Mouse (Mus musculus) monocyte, adult 2 months (primary cell): ENCODE measurements around the gene Slx4ip.

Source experiments
- DNase-seq, 2 experiments: peaks; one replicate each; pipeline ENCODE4 v3.0.0; 2022; ENCODE audit warnings: low spot score in 2 of 2, low read depth in 1 of 2

Gene Slx4ip

DNA sequence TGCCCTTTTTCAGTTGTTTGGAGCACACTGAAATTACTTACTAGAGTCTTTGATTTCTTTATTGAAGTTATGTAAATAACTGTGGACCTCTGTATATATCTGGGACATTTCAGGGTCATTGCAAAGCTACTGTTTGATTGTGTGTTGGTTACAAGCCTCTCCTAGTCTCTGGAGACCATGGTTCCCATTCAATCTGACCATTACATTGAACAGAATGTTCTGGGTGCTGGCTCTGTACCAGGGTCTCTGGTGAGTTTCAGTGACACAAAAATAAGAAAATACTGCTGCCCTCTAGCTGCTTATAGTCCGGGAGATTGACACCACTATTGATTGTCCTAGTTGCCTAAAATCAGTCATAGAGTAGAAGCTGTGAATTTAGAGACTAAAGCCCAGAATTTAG lies 158.9 kb downstream of the Slx4ip start:
- no peak for DNase-seq

DNA sequence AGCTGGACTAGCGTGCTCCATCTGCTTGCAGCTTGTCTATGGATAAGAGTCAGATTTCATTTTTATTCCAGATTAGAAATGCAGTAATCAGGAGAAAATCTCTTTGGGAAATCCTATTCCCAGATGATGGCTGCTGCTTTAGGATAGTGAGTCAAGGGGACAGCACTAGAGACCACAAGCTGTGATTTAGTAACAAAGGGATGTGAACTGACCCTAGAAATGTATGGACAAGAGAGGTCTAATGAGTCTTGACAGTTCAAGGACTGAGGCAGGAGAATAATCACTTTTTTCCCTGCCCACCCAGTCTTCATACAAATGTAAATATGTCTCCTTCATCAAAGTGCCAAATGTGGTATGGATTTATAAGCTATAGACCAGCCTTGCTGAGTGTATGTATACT lies 172.8 kb downstream of the Slx4ip start:
- no peak for DNase-seq

DNA sequence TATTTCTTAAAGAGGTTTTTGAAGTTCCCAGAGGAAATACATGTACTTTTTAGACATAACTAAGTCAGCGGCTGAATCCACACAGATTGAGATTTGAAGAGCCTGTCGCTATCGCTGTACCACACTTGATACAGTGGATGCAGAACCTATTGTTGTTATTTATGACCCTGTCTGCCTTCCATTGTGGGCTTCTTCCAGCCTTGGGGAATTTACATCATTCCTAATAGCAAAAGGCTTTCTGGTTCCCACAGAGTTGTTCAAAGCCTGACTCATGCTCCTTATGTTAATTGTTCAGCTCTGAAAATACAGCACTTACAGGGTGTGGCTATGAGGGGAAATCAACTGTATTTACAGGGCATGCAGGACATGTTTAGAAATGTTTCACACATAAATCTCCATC lies 173.5 kb downstream of the Slx4ip start:
- no peak for DNase-seq

DNA sequence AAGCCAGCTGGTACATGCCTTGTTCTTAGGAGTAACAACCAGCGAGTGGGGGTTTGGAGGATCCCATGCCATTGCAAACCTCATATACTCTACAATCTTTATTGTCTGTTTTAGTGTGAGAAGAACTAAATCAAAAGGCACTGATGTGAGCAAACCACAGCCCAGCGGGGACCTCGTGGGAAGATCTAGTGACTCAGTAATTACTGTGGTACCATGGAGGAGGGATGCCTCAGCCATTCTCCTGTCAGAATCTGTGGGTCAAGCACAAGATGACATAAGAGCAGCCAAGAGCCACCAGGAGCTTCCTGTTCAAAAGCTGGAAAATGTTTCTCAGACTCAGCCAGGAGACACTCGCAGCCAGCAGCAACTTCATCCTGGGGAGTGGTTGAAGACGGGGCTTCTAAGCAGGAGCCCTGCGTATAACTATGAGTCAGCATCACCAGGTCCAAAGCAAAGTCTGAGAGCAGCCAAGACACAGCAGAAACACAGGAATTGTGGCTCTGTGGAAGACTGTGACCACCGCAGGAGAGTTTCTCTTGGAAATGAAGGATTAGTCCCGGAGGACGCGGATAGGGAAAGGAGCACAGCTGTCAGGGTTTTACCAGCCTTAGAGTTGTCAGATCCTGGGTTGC lies 176.6 kb downstream of the Slx4ip start:
- no peak for DNase-seq

DNA sequence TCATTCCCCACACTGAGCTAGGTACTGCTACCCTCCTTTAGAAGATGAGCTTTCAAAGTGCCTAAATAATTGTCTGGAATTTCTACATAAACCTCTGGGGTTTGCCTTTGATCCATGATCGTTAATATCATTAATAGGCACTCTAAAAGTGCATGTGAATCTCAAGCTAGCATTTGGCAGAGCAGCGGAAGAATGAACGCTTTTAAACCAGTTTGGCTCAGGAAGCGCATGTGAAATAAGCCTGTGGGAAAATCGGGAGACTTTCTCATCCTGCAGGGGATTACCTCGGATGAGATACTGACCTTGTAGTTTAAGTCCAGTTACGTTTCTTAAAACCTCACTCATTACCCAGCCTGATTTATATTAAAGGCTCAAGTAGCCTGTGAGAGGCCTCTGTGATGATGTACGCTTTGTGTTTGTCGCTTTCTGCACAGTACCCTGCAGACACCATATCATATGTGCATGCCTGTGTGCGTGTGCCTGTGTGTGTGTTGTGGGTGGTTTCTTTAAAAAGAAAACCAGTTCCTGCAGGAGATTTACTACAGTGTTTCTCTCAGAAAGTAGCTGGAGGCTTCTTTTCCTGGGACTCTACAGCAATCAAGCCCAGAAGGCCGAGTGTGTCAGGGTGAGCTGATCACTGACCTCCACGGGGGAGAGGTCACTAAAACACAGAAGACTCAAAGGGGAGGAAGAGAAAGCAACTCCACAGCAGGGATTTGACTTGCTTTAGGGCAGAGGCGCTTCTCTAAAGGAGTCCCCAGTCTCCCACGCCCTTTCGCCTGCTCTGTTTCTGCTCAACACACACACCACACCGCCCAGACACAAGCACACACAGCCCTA lies 182.7 kb downstream of the Slx4ip start:
- no peak for DNase-seq

DNA sequence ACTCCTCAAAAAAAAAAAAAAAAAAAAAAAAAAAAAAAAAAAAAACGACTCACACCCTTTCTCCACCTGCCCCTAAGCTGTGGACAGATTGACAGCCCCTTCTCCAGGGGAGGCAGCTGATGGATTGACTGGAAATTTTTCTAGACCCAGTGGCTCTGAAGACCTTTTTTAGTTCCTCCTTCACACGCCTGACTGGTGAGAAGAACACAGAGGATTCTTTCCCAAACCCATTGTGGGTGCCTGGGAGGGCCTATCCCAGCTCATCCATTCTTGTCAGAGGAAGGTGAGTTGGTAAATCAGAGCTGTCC lies 183.2 kb downstream of the Slx4ip start:
- DNase-seq: no peak

DNA sequence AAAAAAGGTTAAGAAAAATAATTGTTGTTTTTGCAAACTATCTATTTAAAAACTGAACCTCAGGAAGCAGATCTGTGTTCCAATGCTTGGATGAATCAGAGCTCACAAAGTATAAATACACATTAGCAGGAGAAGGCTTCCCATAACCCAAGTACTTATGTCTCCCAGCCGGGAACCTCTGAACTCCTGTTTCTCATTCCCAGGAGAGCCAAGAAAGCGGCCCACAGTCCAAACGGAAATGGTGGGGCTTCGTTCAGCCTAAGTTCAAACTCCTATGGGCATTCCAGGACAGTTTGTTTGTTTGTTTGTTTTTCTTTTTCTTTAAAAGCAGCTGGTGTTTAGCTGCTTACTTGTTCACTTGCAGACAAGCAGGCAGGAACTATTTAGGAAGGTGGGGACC lies 187.8 kb downstream of the Slx4ip start:
- DNase-seq: no peak

DNA sequence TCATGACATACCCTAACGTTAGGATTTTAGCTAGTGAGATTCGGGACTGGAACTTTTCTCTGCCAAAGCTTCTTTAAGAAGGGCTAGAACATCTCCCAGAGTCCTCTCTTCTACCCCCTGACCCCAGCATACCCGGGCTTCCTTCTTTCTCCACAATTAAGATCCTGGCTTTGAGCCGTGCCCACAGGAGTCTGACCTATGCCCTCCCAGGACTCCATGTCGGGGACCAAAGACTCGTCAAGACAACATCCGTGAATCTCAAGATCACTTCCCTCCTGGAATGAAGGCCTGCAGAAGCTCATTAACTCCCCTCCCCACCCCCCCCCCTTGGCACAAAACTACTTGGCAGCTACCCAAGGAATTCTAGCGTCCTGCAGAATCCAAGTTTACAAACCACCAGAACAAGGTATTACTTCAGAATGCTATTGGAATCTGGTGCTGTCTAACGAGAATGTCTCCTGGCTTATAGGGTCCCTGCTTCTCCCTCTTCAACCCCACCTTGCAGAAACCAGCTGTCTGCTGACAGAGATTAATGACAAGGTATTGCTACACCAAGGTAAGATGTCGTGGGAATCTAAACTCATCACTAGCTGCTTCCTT lies 188.8 kb downstream of the Slx4ip start:
- no peak for DNase-seq

DNA sequence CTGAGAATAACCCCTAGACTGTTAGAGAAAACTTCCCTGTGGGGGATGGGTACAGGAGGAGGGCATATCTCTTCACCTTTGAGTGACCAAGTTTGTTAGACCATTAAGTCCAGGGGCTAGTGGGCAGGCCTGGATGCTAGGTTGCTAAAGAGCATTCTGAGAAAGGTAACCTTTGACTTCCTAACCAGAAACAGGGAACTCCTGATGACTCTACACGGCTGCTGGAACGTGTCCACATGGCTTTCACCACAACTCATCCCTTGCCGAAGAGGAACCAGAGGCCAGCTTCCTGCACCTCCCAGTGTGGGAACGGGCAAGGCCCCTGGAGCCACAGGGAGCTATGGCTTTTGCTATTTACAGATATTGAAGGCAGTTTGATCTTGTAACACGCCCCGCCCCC lies 189.4 kb downstream of the Slx4ip start:
- no peak for DNase-seq

DNA sequence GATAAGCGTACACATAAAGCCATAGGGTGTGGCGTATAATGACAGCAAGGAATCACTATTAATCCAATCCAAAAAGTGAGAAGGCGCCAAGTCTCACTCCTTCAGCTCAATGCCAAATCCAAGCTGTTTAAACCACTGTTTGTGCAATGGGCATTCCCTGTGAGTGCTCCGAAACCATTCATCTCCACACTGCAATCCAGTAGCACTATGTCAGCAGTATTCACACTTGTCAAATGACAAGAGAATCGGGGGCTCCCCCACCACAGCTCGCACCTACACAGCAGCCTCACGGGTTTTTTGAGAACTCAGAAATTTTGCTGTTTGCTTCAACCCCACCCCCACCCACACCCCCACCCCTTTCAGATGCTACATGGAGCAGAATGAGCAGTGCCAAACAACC lies 190.0 kb downstream of the Slx4ip start:
- DNase-seq: no peak

DNA sequence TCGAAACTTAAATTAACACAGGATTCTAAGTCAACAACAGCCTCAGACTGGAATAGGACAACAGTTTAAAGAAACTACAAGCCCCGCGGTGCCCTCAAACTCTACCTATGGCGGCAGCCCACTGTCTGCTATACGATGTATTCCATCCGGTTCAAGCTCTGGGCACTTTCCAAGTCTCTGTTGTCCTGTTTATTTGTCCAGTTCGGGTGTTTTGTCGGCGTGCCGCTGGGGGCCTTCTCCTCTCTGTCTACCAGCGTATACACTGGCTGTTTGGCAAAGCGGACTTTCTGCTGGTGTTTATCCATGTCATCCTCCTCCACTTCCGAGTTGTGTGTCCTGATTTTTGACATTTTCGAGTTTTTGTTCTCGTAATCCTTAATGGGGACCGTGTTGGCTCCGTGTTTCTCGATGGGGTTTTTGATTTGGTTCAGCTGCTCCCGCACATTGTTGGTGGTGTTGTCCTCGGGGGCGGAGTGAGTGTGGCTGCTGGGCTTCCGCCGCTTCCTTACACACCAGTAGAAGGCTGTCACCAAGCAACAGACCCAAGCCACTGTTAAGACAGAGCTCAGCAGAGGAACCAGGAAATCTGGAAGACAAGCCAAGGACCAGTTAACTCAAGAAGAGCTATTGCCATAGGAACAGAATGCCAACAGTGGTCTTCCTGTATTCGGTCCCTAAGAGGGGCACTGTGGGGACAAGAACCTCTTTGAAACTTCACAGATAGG lies 192.0 kb downstream of the Slx4ip start:
- no peak for DNase-seq

DNA sequence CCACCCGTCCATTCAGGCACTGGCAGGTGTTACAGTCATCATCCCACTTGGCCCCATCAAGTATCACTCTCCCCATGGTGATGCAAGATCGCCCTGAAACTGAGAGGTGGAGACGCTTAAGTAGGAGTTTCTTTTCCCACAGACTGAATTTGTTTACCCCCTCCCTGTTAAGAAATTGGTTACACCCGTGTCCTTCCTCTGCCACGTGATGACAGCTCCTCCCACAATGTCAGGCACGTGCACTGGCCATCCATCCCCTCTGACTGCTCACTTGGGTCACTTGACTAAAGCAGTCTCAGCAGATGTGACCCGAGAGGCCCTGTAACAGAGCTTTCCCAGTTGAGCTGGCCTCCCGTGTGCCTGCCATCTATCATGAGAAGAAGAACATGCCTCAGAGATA lies 194.2 kb downstream of the Slx4ip start:
- DNase-seq: no peak

DNA sequence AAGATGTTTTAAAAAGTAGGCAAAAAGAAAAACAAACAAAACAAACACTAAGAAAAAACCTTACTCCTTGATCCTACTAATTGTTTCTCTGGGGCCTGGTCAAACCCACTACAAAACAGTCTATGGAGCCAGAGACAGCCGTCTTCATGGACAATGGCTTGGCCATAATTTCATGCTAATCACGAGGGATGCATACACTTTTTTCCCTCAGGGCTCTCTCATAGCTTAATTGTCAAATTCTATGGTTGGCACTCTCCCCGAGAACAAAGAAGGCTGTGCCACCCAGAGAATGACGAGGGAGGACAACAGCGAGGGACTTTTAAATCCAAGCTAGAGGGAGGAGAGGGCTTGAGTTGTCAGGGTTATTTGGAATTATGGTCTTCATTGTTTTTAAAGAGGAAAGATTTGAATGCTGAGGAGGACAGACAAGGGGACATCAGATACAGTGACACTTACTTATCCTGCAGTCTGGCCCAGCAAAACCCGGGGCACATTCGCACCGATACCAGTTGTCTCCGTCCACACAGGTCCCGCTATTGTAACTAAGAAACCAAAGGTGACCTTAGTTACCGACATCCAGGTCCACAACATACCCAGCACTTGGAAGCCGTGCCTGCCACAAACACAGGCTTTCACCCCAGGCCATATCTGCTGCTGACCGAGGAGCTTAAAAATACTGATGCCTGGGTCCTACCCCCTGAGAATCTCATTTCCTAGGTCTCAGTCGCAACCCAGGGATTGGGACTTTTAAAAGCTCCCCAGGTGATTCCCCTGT lies 195.8 kb downstream of the Slx4ip start:
- no peak for DNase-seq

DNA sequence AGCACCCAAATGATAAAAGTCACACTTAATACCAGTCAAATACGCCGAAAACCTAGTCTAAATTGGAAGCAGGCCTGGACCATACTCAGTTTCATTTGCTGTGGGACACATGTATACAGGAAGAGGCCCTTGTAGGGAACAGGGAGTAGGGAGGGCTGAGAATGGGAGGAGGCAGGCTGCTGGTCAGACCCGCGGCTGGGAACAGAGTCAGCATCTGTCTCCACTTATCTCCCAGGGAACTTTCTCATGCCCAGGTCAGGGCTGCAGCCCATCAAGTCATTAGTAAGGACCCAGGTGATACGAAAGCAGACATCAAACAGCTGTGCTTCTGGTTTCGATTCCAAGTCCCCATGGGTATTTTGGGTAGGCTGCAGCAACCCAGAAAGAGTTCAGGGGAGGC lies 196.7 kb downstream of the Slx4ip start:
- DNase-seq: no peak

DNA sequence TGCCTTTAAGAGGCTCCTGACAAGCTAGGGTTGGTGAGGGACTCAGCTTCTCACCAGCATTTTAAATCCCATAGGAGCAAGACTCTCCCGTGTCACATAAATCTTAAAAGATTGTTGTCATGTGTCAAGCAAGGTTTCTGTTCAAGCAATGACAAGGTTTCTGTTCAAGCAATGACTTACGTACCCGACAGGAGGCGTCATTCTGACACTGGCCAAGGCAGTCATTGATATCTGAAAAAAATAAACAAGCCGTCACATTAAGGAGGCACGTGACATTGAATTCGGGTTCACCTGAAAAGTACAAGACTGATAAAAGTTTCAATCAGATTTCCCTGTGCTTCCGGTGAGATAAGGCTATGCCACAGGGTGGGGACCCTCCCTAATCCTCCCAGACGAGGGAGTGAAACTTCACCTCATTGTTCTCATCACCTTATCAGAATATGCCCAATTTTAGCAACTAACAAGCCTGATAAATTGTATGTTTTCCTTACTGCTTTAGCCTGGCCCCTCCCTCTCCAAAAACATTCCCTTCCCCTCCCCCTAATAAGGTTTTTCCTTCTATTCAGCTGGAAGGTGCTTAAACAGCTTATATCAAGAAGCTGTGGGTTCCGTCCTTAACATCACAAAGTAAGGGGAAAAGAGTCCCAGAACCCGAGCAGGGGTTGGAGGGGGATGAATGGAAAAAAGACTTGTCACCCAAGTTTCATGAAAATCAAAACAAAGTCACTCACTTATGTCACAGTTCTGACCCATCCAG lies 200.9 kb downstream of the Slx4ip start:
- DNase-seq: no peak

DNA sequence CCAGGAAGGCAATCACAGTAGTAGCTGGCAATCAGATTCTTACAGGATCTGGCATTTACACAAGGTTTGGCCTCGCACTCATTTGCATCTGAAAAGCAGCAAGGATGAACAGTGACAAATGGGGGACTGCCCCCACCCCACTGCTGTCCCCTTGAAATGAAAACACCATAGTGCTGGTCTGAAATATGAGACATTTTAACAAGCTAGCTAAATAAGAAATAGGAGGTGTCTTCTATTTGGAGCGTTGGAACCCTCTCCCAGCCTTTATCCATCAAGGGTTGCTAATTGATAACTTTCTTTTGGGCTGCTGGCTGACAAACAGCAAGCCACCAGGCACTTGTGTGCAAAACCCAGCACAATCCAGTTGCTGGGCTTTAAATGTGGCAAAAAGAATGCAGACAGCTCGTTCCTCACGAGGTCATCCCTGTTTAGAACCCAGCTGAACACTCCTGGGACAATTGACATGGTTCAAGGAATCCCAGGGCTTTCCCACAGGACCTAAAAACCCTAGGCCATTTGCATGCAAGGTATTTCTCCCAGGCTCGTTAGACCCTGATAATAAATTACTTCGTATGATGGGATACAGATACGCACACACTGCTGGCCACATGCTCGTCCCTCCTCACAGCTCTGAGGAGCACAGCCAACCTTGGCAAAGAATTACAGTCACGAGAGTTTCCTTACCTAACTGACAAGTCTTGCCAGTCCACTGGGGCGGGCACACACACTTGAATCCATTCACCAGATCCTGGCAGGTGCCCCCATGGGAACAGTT lies 201.7 kb downstream of the Slx4ip start:
- no peak for DNase-seq

DNA sequence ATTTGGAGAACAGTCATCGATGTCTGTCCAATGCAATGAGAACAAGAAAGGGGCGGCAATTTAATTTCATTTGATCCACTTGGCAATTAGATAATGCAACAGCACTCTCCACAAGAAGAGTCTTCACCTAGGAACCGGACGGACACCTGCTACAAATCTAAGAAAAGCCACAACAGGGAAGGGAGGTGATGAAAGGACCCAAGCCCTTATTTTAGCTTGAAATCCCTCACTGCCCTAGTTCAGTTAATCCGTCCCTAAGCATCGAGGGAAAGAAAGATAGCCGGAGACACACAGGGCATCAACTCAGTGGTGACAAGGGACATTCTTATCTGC lies 202.2 kb downstream of the Slx4ip start:
- no peak for DNase-seq

DNA sequence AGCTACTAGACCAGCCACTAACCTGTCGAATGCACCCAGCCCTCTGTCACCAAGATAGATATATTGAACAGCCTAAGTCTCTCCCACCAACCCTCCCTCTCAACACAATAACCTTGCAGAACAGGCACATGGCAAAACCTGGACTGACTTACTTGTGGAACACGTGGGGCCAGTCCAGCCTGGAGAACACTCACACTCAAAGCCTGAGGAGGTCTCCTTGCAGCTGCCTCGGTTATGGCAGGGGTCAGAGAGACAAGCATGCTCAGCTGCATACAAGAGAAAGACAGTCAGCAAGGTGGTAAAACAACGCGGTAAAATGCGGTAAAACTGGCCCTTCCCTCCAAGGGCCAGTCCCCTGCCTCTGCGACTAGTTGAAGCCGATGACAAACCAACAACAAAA lies 203.3 kb downstream of the Slx4ip start:
- no peak for DNase-seq

DNA sequence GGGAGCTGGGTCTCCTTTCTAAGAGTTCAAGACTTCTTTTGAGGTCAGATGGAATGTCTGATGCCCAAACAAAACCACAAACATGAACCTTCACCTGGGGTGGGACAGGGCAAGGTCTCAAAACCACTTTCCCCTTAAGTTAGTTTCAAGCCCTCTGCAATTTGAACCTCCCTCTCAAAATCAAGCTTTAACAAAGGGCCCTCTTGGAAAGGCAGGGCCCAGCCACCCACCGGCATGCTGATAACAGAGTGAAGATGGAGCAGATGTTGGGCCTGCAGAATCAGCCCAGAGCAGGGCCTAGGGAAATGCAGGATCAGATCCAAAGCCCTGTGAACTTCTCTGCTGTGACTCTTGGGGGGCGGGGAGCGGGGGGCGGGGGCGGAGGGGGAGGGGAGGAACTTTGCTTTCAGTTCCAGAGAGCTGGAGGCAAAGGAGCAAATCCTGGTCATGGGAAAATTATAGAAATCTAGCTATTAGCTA lies 206.0 kb downstream of the Slx4ip start:
- no peak for DNase-seq
